ENCODE assay signal across 14 mouse cellular contexts in genomic region chr11:74671839-74672238, GRCm38 (mm10).
"Had no signal": no experiment of that assay in that cellular context is flagged by ENCODE, and none has a peak within 500 bp of the region (broad histone marks: within the 10 kb centered on the region; RNA-seq: fewer than 3 reads in every experiment).

No protein-coding gene starts in this region.

- H3K9me3 ChIP-seq: limb, embryonic 10.5 days; limb, embryonic 13.5 days; liver, embryonic 13.5 days; megakaryocyte, embryonic 14.5 days; midbrain, embryonic 10.5 days had no signal

- H3K9ac ChIP-seq: limb, embryonic 13.5 days; liver, embryonic 13.5 days; lung, embryonic 14.5 days had no signal

- H3K4me1 ChIP-seq: limb, embryonic 10.5 days; limb, embryonic 13.5 days; midbrain, embryonic 10.5 days had no signal

- H3K27me3 ChIP-seq: limb, embryonic 13.5 days; liver, embryonic 13.5 days; megakaryocyte, embryonic 14.5 days had no signal

- H3K4me3 ChIP-seq: limb, embryonic 10.5 days; limb, embryonic 13.5 days; liver, embryonic 13.5 days; megakaryocyte, embryonic 14.5 days; midbrain, embryonic 10.5 days had no signal

- DNase-seq: kidney, adult 9 months; kidney, postnatal 14 days; kidney, postnatal 4 days; liver; liver, embryonic 13.5 days; lung, embryonic 14.5 days; lung, postnatal 10 days; lung, postnatal 36 days; thymus, adult 18-20 months; thymus, postnatal 36 days had no signal

- H3K4me2 ChIP-seq: limb, embryonic 13.5 days; liver, embryonic 13.5 days; lung, embryonic 14.5 days had no signal

- H3K27ac ChIP-seq: limb, embryonic 10.5 days; limb, embryonic 13.5 days; liver, embryonic 13.5 days; midbrain, embryonic 10.5 days had no signal
